Mouse (Mus musculus) fibroblast of lung, adult 2 months (primary cell): Measurements from ENCODE around the gene Sncb.
"Not testable (repeated sequence)": the region's sequence is repeated elsewhere in the genome, so short reads cannot be mapped to it uniquely, and the experiment has no call there.

Experiments
- DNase-seq: peaks from one replicate; pipeline ENCODE4 v3.0.0-alpha.2; 2011; ENCODE audit warnings: low read depth

Gene Sncb

DNA sequence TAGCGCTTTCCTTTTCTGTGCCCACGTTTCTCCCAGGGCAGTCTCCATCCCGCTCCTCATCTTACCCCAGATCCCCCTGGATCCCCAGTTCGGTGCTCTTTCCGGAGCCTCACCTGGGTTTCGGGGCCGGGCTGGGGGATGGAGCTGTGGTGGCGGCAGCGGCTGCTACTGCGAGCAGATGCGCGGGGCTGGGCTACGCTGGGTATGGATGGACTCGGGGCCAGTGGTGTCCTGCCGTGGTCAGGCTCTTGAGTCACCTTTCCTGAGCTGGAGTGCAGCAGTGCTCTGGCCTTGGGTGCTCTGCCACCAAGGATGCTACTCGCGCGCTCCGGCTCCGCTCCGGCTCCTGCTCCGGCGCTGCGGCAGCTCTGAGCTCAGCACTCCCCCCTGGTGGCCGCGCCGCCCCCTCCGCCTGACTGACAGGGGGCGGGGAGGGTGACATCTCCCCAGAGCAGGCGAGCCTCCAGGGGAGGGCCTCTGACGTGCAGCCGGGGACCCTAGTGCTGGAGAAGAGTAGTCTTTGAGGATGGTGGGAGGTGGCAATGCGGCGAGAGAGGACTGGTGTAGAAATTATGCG is at the start of gene Sncb:
TSS of gene Sncb (minus strand) at position 404 of the 577 bp plus-strand sequence.
- DNase-seq, result no peak

DNA sequence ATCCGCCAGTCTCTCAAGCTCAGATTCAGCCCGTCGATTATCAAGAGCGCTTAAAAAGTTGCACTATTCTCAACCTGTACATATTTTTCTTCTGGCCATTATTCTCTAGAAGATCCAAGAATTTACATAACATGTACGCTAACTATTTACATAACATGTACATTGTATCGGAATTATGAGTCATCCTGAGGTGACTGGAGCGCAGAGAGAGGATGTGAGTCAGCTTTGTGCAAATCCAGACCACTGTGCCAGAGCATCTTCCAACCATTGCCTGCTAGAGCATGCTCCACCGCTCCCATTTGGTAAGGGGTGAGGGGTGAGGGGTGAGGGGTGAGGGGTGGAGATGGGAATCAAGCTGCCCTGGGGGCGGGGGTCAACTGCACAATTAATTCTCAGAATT is 47.0 kb upstream of the Sncb start:
- DNase-seq, result no peak

DNA sequence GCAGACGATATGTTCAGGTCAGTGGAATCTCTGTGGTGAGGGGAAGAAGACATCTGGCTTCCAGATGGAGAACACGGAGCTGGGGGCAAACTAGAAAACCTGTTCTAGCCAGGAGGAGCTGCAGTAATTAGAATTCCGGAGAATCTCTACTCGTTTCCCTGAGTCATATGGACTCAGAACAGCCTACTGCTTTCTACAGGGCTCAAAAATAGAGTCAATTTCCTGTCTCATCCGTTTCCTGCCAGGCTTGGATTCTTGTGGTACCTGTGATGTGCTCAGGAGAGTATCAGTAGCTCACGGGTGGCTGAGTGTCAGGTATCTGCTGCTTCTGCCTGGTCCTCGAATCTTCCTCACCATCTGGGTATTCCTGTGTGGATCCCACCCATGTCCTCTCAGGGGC is 45.1 kb upstream of the Sncb start:
- DNase-seq, result no peak

DNA sequence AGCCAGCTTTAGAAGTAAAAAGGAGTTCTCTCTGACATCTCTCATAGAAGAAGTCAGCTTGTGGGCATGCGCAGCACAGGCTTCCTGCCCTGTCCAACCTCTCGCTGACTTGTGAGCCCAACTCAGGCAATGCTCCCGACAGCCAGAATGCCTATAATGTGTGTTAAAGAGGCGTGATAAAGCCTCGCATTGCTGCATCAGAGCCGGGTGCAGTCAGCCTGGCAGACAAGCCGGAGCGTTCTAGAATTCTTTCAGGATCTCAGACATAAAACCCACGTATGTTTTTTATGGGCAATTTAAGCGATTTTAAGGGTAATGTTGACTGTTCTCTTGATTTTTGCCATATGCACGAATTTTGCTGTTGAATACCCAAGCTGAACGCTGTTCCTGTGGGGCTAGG is 41.7 kb upstream of the Sncb start:
- DNase-seq, result no peak

GRCm38 (mm10) chr13:54806434-54806976 is 40.1 kb upstream of the Sncb start:
- DNase-seq, result no peak

- no peak for DNase-seq
Measured at GRCm38 (mm10) chr13:54805134-54805838, 38.9 kb upstream of the Sncb start.

DNA sequence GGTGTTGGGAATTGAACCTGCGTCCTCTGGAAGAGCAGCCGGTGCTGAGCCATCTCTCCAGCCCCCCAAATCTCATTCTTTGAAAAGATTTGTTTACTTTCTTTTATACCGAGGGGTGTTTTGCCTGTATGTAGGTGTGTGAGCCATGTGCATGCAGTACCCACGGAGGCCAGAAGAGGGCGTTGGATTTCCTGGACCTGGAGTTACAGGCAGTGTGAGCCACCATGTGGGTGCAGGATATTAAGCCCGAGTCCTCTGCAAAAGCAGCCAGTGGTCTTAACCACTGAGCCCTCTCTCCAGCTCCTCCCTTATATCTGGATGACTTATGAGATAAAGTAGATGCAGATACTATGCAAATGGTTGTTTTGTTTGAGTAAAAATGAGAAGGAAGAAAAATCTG is 36.6 kb upstream of the Sncb start:
- no peak for DNase-seq

GRCm38 (mm10) chr13:54800206-54800605 is 33.8 kb upstream of the Sncb start:
- DNase-seq, result no peak

- DNase-seq, result peak; percentile 27
Measured at GRCm38 (mm10) chr13:54799701-54800100, 33.3 kb upstream of the Sncb start.

GRCm38 (mm10) chr13:54798740-54799139 is 32.3 kb upstream of the Sncb start:
- DNase-seq, result no peak

GRCm38 (mm10) chr13:54797861-54798643 is 31.7 kb upstream of the Sncb start:
- no peak for DNase-seq

GRCm38 (mm10) chr13:54797356-54797755 is 31.0 kb upstream of the Sncb start:
- no peak for DNase-seq

DNA sequence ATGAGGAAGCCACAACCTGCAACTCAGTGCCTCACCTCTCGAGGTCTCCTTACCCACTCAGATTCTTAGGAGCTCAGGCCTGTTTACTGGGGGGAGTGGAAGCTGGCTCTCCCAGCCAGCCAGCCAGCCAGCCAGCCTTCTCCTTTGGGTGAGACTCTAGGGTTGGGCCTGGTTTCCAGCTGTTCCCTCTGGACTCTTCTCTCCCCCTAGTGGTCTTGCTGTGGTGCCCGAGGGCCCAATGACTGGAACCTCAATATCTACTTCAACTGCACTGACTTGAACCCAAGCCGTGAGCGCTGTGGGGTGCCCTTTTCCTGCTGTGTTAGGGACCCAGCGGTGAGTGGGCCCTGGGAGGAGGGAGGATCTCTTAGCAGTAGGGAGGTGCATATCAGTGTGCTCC is 28.4 kb upstream of the Sncb start:
- DNase-seq, result no peak

DNA sequence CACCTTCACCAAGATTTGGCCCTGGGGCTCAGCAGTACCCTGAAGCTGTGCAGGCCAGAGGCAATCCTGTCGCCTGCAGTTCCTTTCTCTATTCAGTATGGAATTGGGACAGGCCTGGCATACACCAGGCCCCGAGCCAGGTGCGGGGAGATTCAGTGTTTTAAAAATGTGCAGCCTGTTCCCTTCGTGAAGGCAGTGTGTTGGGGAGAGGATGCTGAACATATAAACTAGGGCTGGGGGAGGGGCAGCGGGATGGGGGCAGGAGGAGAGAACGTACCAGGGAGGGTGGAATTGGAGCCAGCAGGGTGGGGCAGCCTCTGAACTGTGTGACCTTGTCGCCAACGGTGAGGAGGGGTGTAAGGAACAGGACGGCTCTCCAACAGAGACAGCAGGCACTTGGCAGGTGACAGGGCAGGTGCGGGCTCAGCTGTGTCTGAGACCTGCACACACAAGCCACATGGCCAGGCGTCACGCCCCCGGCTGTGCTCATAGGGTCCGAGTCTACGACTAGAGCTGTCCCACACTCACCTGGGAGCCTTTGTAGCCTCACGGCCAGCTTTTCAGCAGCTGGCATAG is 27.7 kb upstream of the Sncb start:
- DNase-seq, result no peak

DNA sequence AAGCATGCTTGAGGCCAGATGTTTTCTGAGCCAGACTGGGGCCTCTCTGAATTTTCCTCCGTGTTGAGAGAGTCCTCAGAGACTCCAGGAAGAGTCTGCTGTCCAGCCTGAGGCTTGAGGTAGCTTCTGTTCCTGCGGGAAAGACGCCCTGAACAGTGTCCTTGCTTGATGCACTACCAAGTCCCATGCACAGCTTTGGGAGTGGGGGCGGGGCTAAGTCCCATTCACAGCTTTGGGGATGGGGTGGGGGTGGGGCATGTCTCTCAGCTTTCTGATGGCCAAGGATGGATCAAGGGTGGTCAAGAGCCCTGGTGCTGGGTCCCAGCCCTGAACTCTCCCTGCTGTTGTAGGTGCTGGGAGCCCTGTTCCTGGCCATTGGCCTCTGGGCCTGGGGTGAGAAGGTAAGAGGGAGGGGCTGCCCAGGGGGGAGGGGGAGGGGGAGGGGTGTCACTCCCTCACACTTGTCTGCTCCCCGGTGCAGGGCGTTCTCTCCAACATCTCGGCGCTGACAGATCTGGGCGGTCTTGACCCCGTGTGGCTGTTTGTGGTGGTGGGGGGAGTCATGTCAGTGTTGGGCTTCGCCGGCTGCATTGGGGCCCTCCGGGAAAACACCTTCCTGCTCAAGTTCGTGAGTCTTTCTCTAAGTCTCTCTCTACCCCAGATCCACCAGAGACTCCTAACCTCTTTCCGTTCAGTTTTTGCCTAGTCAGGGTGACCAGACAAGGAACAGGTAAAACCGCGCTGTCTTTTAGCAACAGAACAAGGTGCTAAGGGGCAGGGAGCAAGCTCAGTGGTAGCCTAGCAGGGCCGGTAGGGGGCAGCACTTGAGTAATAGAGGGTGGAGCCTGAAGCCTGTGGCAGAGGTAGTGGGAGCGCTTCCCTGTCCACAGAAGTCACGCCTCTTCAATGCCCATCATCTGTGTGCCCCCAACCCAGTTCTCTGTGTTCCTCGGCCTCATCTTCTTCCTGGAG is 26.1 kb upstream of the Sncb start:
- DNase-seq, result no peak

GRCm38 (mm10) chr13:54789561-54790397 is 23.4 kb upstream of the Sncb start:
- no peak for DNase-seq

- DNase-seq, result peak; percentile 91
Measured at GRCm38 (mm10) chr13:54788740-54789560, 22.6 kb upstream of the Sncb start, which contains the start of gene Tspan17. Gene Tspan17 (plus strand): TSS chr13:54789377.

- DNase-seq, result not testable (repeated sequence)
Measured at GRCm38 (mm10) chr13:54787591-54787990, 21.2 kb upstream of the Sncb start.

DNA sequence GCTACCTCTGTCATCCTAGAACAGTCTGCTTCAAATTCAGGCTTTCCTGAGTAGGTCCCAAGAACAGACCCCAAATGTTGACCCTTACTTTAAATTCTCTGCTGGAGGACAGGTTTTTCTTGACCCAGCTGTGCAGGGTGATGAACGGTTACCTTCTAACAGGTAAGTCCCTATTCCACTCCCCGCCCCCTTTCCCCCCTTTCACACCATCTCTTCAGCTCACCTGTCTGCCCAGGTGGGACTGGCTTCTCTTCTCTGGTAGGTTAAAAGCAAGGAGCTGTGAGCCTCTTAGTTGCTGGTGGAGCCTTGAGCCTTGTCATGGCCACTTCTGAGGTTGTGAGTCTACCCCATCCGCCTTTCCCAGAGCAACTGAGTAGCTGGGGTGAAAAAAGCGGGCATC is 17.3 kb upstream of the Sncb start, which contains the start of gene Eif4e1b:
TSS of gene Eif4e1b (plus strand) at position 301 of the 400 bp plus-strand sequence.
- no peak for DNase-seq
